Mouse (Mus musculus): Measurements from ENCODE around the gene Gm49510. TPM values are rescaled to one million over a fixed set of nuclear protein-coding genes. Genes with fewer than 3 reads are reported as not detected.
A peak's percentile ranks its signal among the peaks of the same experiment; 100 is the strongest.

Gm49510 gene
- polyA plus RNA-seq (2015; fragmentation: Nextera tagmentation; extraction: Ambion mirVana): 0.21 and 0.55 TPM in 2 replicates

DNA sequence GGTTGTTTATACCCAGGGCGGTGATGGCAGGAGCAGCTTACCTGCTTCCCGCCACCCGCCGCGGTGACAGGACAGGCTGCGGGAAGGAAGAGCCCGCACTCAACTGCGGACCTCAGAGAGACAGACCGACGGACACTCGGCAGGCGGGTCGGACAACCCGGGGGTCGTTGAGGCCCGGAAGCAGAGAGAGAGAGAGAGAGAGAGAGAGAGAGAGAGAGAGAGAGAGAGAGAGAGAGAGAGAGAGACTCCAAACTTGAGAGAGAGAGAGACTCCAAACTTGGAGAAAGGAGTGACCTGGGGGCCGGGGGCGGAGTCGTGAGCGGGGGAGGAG, at the start of gene Gm49510:
TSS of gene Gm49510 (plus strand) at position 259 of the 331 bp plus-strand sequence.
- peak within 1 kb of the TSS; percentile 73 for H3K4me2 ChIP-seq (ENCODE audit: low read depth, low read length)
- H3K4me1 ChIP-seq (ENCODE audit: control insufficient read depth, insufficient read depth, low read length): peaks cover 57% of the 10 kb centered on the region
- 4% methylated on average over 20 of the region's 20 CpGs for WGBS
- peaks cover under 1% of the 10 kb centered on the region; the same call in 1 of the 2 replicates for H3K36me3 ChIP-seq (ENCODE audit: control insufficient read depth, insufficient read depth, low read length)
- no peaks in the 10 kb centered on the region for H3K9me3 ChIP-seq (ENCODE audit: control insufficient read depth, low read length)
- no peak for ATAC-seq
- peak within 1 kb of the TSS; percentile 85 for H3K9ac ChIP-seq (ENCODE audit: low read depth, low read length)
- peak within 1 kb of the TSS; percentile 84 for H3K4me3 ChIP-seq (ENCODE audit: low read length)
- H3K27ac ChIP-seq (ENCODE audit: low read length): peak within 1 kb of the TSS; percentile 79
- H3K27me3 ChIP-seq (replicated peaks; ENCODE audit: control insufficient read depth, insufficient read depth, low read length): no peaks in the 10 kb centered on the region

- Histone ChIP-seq H3K27me3 (replicated peaks; ENCODE audit: control insufficient read depth, insufficient read depth, low read length) (no peaks in the 10 kb centered on the region), H3K4me3 (ENCODE audit: low read length) (no peak overlapping the region), H3K36me3 (ENCODE audit: control insufficient read depth, insufficient read depth, low read length) (peaks cover 5% of the 10 kb centered on the region; the same call in 1 of the 2 replicates), H3K27ac (ENCODE audit: low read length) (peak overlapping the region; percentile 92), H3K4me2 (ENCODE audit: low read depth, low read length) (no peak overlapping the region), H3K9ac (ENCODE audit: low read depth, low read length) (peak overlapping the region; percentile 54), H3K9me3 (ENCODE audit: control insufficient read depth, low read length) (no peaks in the 10 kb centered on the region), H3K4me1 (ENCODE audit: control insufficient read depth, insufficient read depth, low read length) (peaks cover 36% of the 10 kb centered on the region)
- ATAC-seq: peak; percentile 79
- WGBS: 48% methylated on average over 15 of the region's 15 CpGs
Measured at GRCm38 (mm10) chr15:78850059-78850824, 49.2 kb upstream of the Gm49510 start.

DNA sequence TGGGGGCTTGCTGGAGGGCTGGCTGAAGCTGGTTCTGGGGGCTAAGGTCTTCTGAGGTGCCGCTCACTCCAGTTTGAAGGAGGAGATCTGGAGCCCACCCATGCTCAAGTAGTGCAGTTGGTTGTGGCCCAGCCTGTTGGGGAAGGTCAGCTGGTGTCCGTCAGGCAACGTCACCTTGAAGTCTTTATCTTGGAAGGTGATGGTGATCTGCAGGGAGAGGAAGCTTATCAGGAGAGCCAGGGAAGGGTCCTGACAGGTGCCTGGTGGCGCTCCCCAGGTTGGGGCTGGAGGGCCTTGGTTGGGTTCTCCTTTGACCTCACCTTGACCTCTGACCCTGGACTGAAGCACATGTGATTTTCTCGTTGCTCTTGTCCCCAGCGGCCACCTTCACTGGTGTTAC, 48.5 kb upstream of the Gm49510 start:
- 54% methylated on average over 6 of the region's 6 CpGs for WGBS
- no peaks in the 10 kb centered on the region for H3K9me3 ChIP-seq (ENCODE audit: control insufficient read depth, low read length)
- H3K9ac ChIP-seq (ENCODE audit: low read depth, low read length): peak overlapping the region; percentile 54; the same call in 1 of the 2 replicates
- no peak overlapping the region for H3K4me3 ChIP-seq (ENCODE audit: low read length)
- peaks cover 5% of the 10 kb centered on the region; the same call in 1 of the 2 replicates for H3K36me3 ChIP-seq (ENCODE audit: control insufficient read depth, insufficient read depth, low read length)
- peak overlapping the region; percentile 42; the same call in 1 of the 2 replicates for H3K4me2 ChIP-seq (ENCODE audit: low read depth, low read length)
- peaks cover 32% of the 10 kb centered on the region for H3K4me1 ChIP-seq (ENCODE audit: control insufficient read depth, insufficient read depth, low read length)
- H3K27ac ChIP-seq (ENCODE audit: low read length): peak overlapping the region; percentile 92
- ATAC-seq: no peak
- no peaks in the 10 kb centered on the region for H3K27me3 ChIP-seq (replicated peaks; ENCODE audit: control insufficient read depth, insufficient read depth, low read length)

GRCm38 (mm10) chr15:78851505-78852153, 47.8 kb upstream of the Gm49510 start:
- Histone ChIP-seq H3K4me3 (ENCODE audit: low read length) (no peak overlapping the region), H3K27me3 (replicated peaks; ENCODE audit: control insufficient read depth, insufficient read depth, low read length) (no peaks in the 10 kb centered on the region), H3K9me3 (ENCODE audit: control insufficient read depth, low read length) (no peaks in the 10 kb centered on the region), H3K36me3 (ENCODE audit: control insufficient read depth, insufficient read depth, low read length) (peaks cover 5% of the 10 kb centered on the region; the same call in 1 of the 2 replicates), H3K4me1 (ENCODE audit: control insufficient read depth, insufficient read depth, low read length) (peaks cover 34% of the 10 kb centered on the region), H3K9ac (ENCODE audit: low read depth, low read length) (peak overlapping the region; percentile 51; the same call in 1 of the 2 replicates), H3K27ac (ENCODE audit: low read length) (peak overlapping the region; percentile 92), H3K4me2 (ENCODE audit: low read depth, low read length) (peak overlapping the region; percentile 42)
- 8% methylated on average over 13 of the region's 13 CpGs for WGBS
- peak; percentile 56 for ATAC-seq

- Histone ChIP-seq H3K9me3 (ENCODE audit: control insufficient read depth, low read length) (no peaks in the 10 kb centered on the region), H3K9ac (ENCODE audit: low read depth, low read length) (peak within 1 kb of the TSS; percentile 60), H3K27ac (ENCODE audit: low read length) (peak within 1 kb of the TSS; percentile 80), H3K4me2 (ENCODE audit: low read depth, low read length) (peak within 1 kb of the TSS; percentile 53), H3K27me3 (replicated peaks; ENCODE audit: control insufficient read depth, insufficient read depth, low read length) (no peaks in the 10 kb centered on the region), H3K4me1 (ENCODE audit: control insufficient read depth, insufficient read depth, low read length) (peaks cover 42% of the 10 kb centered on the region), H3K4me3 (ENCODE audit: low read length) (peak within 1 kb of the TSS; percentile 48), H3K36me3 (ENCODE audit: control insufficient read depth, insufficient read depth, low read length) (no peaks in the 10 kb centered on the region)
- peak; percentile 49 for ATAC-seq
- 42% methylated on average over 8 of the region's 8 CpGs for WGBS
Measured at GRCm38 (mm10) chr15:78855303-78855965, 44.0 kb upstream of the Gm49510 start, which contains the start of gene Lgals2. Gene Lgals2 (minus strand): TSS chr15:78855529.

- Histone ChIP-seq H3K36me3 (ENCODE audit: control insufficient read depth, insufficient read depth, low read length) (no peaks in the 10 kb centered on the region), H3K4me3 (ENCODE audit: low read length) (no peak overlapping the region), H3K27me3 (replicated peaks; ENCODE audit: control insufficient read depth, insufficient read depth, low read length) (no peaks in the 10 kb centered on the region), H3K27ac (ENCODE audit: low read length) (peak overlapping the region; percentile 7; the same call in 1 of the 2 replicates), H3K4me2 (ENCODE audit: low read depth, low read length) (no peak overlapping the region), H3K9ac (ENCODE audit: low read depth, low read length) (no peak overlapping the region), H3K4me1 (ENCODE audit: control insufficient read depth, insufficient read depth, low read length) (peaks cover 27% of the 10 kb centered on the region), H3K9me3 (ENCODE audit: control insufficient read depth, low read length) (no peaks in the 10 kb centered on the region)
- 72% methylated on average over 7 of the region's 7 CpGs for WGBS
- no peak for ATAC-seq
Measured at GRCm38 (mm10) chr15:78857009-78857408, 42.5 kb upstream of the Gm49510 start.

GRCm38 (mm10) chr15:78859311-78859710, 40.2 kb upstream of the Gm49510 start:
- Histone ChIP-seq H3K36me3 (ENCODE audit: control insufficient read depth, insufficient read depth, low read length) (no peaks in the 10 kb centered on the region), H3K4me3 (ENCODE audit: low read length) (no peak overlapping the region), H3K27ac (ENCODE audit: low read length) (peak overlapping the region; percentile 86), H3K4me1 (ENCODE audit: control insufficient read depth, insufficient read depth, low read length) (peaks cover 37% of the 10 kb centered on the region), H3K9me3 (ENCODE audit: control insufficient read depth, low read length) (no peaks in the 10 kb centered on the region), H3K4me2 (ENCODE audit: low read depth, low read length) (peak overlapping the region; percentile 9; the same call in 1 of the 2 replicates), H3K27me3 (replicated peaks; ENCODE audit: control insufficient read depth, insufficient read depth, low read length) (no peaks in the 10 kb centered on the region), H3K9ac (ENCODE audit: low read depth, low read length) (peak overlapping the region; percentile 37; the same call in 1 of the 2 replicates)
- peak; percentile 9; the same call in 1 of the 2 replicates for ATAC-seq
- 61% methylated on average over 4 of the region's 4 CpGs for WGBS

GRCm38 (mm10) chr15:78859714-78860113, 39.8 kb upstream of the Gm49510 start:
- WGBS: 50% methylated on average over 6 of the region's 6 CpGs
- peak; percentile 47 for ATAC-seq
- H3K27ac ChIP-seq (ENCODE audit: low read length): peak overlapping the region; percentile 86

DNA sequence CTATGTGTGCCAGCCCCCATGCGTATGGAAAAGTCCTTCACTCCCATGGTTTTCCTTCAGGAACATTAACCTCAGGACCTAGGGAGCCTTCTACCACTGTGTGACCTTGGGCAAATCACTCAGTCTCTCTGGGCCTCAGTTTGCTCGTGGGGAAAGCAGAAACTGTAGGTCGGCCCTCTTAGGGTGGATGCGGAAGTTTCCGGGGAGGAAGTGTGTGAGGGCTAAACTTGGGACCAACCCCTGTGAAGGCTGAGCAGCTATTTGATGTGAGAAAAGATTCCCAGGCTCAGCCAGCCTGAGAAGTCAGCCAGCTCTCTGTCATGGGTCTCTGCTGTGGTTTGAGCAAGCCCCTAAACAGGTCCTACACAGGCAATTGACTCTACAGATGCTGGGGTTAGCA, 37.2 kb upstream of the Gm49510 start:
- H3K9me3 ChIP-seq (ENCODE audit: control insufficient read depth, low read length): no peaks in the 10 kb centered on the region
- no peak overlapping the region for H3K27ac ChIP-seq (ENCODE audit: low read length)
- ATAC-seq: no peak
- H3K27me3 ChIP-seq (replicated peaks; ENCODE audit: control insufficient read depth, insufficient read depth, low read length): no peaks in the 10 kb centered on the region
- H3K9ac ChIP-seq (ENCODE audit: low read depth, low read length): no peak overlapping the region
- H3K4me2 ChIP-seq (ENCODE audit: low read depth, low read length): no peak overlapping the region
- no peaks in the 10 kb centered on the region for H3K36me3 ChIP-seq (ENCODE audit: control insufficient read depth, insufficient read depth, low read length)
- 78% methylated on average over 5 of the region's 5 CpGs for WGBS
- no peak overlapping the region for H3K4me3 ChIP-seq (ENCODE audit: low read length)
- H3K4me1 ChIP-seq (ENCODE audit: control insufficient read depth, insufficient read depth, low read length): peaks cover 27% of the 10 kb centered on the region

More at GRCm38 (mm10) chr15:78859714-78860113, 39.8 kb upstream of the Gm49510 start:
- no peaks in the 10 kb centered on the region for H3K9me3 ChIP-seq (ENCODE audit: control insufficient read depth, low read length)
- 0 out of 2 replicates have a peak overlapping the region, but pooled peaks have one; percentile 37 for H3K9ac ChIP-seq (ENCODE audit: low read depth, low read length)
- no peak overlapping the region; the same call in 1 of the 2 replicates for H3K4me2 ChIP-seq (ENCODE audit: low read depth, low read length)
- H3K4me1 ChIP-seq (ENCODE audit: control insufficient read depth, insufficient read depth, low read length): peaks cover 37% of the 10 kb centered on the region
- no peaks in the 10 kb centered on the region for H3K36me3 ChIP-seq (ENCODE audit: control insufficient read depth, insufficient read depth, low read length)
- H3K27me3 ChIP-seq (replicated peaks; ENCODE audit: control insufficient read depth, insufficient read depth, low read length): no peaks in the 10 kb centered on the region
- no peak overlapping the region for H3K4me3 ChIP-seq (ENCODE audit: low read length)

All from intestine, embryonic 16.5 days (tissue).